Mouse (Mus musculus): ENCODE results near the gene Snx32. TPM values are rescaled to one million over a fixed set of nuclear protein-coding genes. Genes with fewer than 3 reads are reported as not detected.

Gene Snx32
- 50.6 and 51.6 TPM in 2 replicates for polyA plus RNA-seq (2021; fragmentation: Nextera tagmentation)
- long read RNA-seq, experiment 1, transcript Snx32-201 (13 exons, 1,703 nt) = major isoform, 61 of 84 reads
- long read RNA-seq, experiment 1, partial matches to known transcripts = 8 of 84 reads
- long read RNA-seq, experiment 1, other reads (novel, unspliced or antisense) = 15 of 84 reads
- long read RNA-seq, experiment 2, transcript Snx32-201 (13 exons, 1,703 nt) = major isoform, 231 of 348 reads
- long read RNA-seq, experiment 2, transcript Snx32-203 (12 exons, 1,872 nt) = minor isoform, 5 of 348 reads
- long read RNA-seq, experiment 2, partial matches to known transcripts = 15 of 348 reads
- long read RNA-seq, experiment 2, other reads (novel, unspliced or antisense) = 92 of 348 reads

GRCm38 (mm10) chr19:5510031-5511026 lies at the start of gene Snx32:
Gene Snx32 (minus strand): TSS chr19:5510538.

DNA sequence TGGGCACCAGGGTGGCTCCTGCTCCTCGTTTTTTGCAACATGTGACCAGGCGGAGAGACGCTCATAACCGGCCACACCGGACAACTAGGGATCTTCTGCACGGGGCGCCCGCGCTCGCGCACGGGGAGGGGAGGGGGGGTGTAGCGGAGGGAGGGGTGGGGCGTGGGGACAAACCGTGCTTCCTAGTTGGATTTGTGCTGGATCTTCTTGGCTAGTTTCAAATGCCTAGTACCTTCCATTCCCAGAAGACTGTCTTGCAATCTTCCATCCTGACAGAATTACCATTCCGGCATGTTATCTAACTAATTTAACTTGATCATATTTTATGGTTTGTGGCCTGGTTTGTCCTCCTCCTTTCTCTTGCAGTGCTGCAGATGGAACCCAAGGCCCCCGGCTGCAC lies 6.7 kb downstream of the Snx32 start, which contains the start of gene 1700020D05Rik:
Gene 1700020D05Rik, minus strand, starts transcription at position 101 of the 400 bp plus-strand sequence.

GRCm38 (mm10) chr19:5490313-5490897 lies 19.9 kb downstream of the Snx32 start, which contains the start of gene Cfl1:
Gene Cfl1 (plus strand): TSS chr19:5490455.

DNA sequence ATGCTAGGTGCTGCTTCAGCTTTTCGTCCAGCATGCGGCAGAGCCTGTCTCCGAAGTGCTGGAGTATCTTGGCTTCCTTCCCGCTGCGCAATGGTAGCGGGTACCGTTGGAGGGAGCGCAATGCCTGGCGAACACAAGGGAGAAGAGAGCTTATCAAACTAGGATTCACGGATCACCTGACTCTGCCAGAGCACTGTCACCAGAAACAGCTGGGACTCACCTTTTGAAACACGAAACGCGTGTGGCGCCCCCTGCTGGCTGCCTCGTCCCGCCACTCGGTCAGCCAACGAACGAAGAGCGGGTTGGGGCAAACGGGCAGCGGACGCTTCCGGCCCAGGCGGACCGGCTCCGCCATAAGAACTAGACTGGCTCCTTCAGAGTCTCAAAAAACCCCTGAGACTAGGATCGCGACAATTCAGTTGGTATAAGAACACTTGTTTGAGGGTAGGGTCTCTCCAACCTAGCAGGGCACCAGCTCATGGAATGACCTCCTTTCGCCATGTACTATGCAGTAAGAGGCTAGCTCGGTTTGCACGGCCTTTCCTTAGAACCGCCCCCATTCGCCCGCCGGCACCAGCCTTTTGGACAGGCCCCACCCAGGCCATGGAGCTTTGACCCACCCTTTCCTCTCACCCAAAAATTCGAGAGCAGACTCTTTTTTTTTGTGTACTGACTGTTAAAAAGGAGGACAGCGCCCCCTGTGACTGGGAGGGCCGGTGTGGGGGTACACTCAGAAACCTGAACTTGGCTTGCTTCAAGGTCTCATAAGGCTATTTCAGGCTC lies 22.4 kb downstream of the Snx32 start, which contains the start of gene Mus81:
Gene Mus81, minus strand, starts transcription at position 635 of the 783 bp plus-strand sequence.

GRCm38 (mm10) chr19:5473720-5474119 lies 36.6 kb downstream of the Snx32 start, which contains the start of gene Efemp2:
Gene Efemp2 (plus strand): TSS chr19:5473954.

DNA sequence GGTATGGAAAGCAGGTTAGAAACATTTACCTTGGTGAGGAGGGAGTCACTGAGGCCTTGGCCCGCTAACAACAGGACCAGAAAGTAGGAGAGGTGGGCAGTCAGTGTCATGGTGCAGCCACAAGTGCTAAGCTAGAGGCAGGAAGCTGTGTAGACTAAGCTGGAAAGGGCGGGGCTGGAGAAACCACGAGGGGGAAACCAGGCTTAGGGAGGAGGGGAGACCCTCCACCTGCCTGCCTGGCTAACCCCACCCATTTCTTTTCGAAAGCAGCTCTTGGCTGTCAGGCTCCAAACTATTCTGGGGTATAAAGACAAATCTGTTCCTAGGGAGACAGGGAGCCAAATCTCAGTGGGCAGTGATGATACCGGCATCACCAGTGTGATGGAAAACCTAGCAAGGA lies 42.0 kb downstream of the Snx32 start, which contains the start of gene Ctsw:
Gene Ctsw, minus strand, starts transcription at position 134 of the 400 bp plus-strand sequence.

GRCm38 (mm10) chr19:5460465-5460911 lies 49.9 kb downstream of the Snx32 start, which contains the start of gene Fibp:
Gene Fibp (plus strand): TSS chr19:5460615.

GRCm38 (mm10) chr19:5457746-5458442 lies 52.4 kb downstream of the Snx32 start, which contains the start of gene Ccdc85b:
Gene Ccdc85b (minus strand): TSS chr19:5457894.

GRCm38 (mm10) chr19:5447515-5448353 lies 62.6 kb downstream of the Snx32 start, which contains the start of gene Fosl1:
Gene Fosl1 (plus strand): TSS chr19:5447547.

Other genes starting within 250 kb of the Snx32 start
- gene Pacs1, start 237.4 kb downstream of the Snx32 start, polyA plus RNA-seq (2021; fragmentation: Nextera tagmentation) = 25.5 and 25.8 TPM in 2 replicates
- 214 and 232 TPM in 2 replicates for gene Sf3b2, start 215.1 kb downstream of the Snx32 start, polyA plus RNA-seq (2021; fragmentation: Nextera tagmentation)
- 71.6 and 91.0 TPM in 2 replicates for gene Gal3st3, start 212.2 kb downstream of the Snx32 start, polyA plus RNA-seq (2021; fragmentation: Nextera tagmentation)
- not detected in 2 replicates for gene Catsper1, start 174.8 kb downstream of the Snx32 start, polyA plus RNA-seq (2021; fragmentation: Nextera tagmentation)
- gene Cst6, start 161.0 kb downstream of the Snx32 start, polyA plus RNA-seq (2021; fragmentation: Nextera tagmentation) = 20.6 and 32.3 TPM in 2 replicates
- 22.7 and 28.8 TPM in 2 replicates for gene Eif1ad, start 143.8 kb downstream of the Snx32 start, polyA plus RNA-seq (2021; fragmentation: Nextera tagmentation)
- gene Banf1, start 143.4 kb downstream of the Snx32 start, polyA plus RNA-seq (2021; fragmentation: Nextera tagmentation) = 166 and 174 TPM in 2 replicates
- 23.3 and 23.5 TPM in 2 replicates for gene Sart1, start 121.8 kb downstream of the Snx32 start, polyA plus RNA-seq (2021; fragmentation: Nextera tagmentation)
- not detected in 2 replicates for gene Tsga10ip, start 108.0 kb downstream of the Snx32 start, polyA plus RNA-seq (2021; fragmentation: Nextera tagmentation)
- gene Drap1, start 85.6 kb downstream of the Snx32 start, polyA plus RNA-seq (2021; fragmentation: Nextera tagmentation) = 165 and 209 TPM in 2 replicates
- 40.3 and 40.7 TPM in 2 replicates for gene AI837181, start 85.4 kb downstream of the Snx32 start, polyA plus RNA-seq (2021; fragmentation: Nextera tagmentation)
- gene Fosl1, start 63.0 kb downstream of the Snx32 start, polyA plus RNA-seq (2021; fragmentation: Nextera tagmentation) = 0.38 TPM in 1 of 2 replicates, not detected in the other
- 15.8 and 16.5 TPM in 2 replicates for gene Ccdc85b, start 52.6 kb downstream of the Snx32 start, polyA plus RNA-seq (2021; fragmentation: Nextera tagmentation)
- gene Fibp, start 49.9 kb downstream of the Snx32 start, polyA plus RNA-seq (2021; fragmentation: Nextera tagmentation) = 85.1 and 88.5 TPM in 2 replicates
- 0.20 and 0.41 TPM in 2 replicates for gene Ctsw, start 42.0 kb downstream of the Snx32 start, polyA plus RNA-seq (2021; fragmentation: Nextera tagmentation)
- gene Efemp2, start 36.6 kb downstream of the Snx32 start, polyA plus RNA-seq (2021; fragmentation: Nextera tagmentation) = 17.7 and 32.4 TPM in 2 replicates
- 24.3 and 24.9 TPM in 2 replicates for gene Mus81, start 22.1 kb downstream of the Snx32 start, polyA plus RNA-seq (2021; fragmentation: Nextera tagmentation)
- gene Cfl1, start 20.1 kb downstream of the Snx32 start, polyA plus RNA-seq (2021; fragmentation: Nextera tagmentation) = 906 and 1,048 TPM in 2 replicates
- gene 1700020D05Rik, start 6.8 kb downstream of the Snx32 start, polyA plus RNA-seq (2021; fragmentation: Nextera tagmentation) = not detected in 2 replicates
- not detected in 2 replicates for gene Ovol1, start 50.1 kb upstream of the Snx32 start, polyA plus RNA-seq (2021; fragmentation: Nextera tagmentation)
- 2.8 and 5.1 TPM in 2 replicates for gene Ap5b1, start 57.5 kb upstream of the Snx32 start, polyA plus RNA-seq (2021; fragmentation: Nextera tagmentation)
- gene Rnaseh2c, start 91.3 kb upstream of the Snx32 start, polyA plus RNA-seq (2021; fragmentation: Nextera tagmentation) = 47.4 and 53.5 TPM in 2 replicates
- gene Kat5, start 99.7 kb upstream of the Snx32 start, polyA plus RNA-seq (2021; fragmentation: Nextera tagmentation) = 41.3 and 45.1 TPM in 2 replicates
- 9.2 and 14.8 TPM in 2 replicates for gene Rela, start 126.9 kb upstream of the Snx32 start, polyA plus RNA-seq (2021; fragmentation: Nextera tagmentation)
- gene Sipa1, start 153.2 kb upstream of the Snx32 start, polyA plus RNA-seq (2021; fragmentation: Nextera tagmentation) = 7.2 and 9.3 TPM in 2 replicates
- gene Map3k11, start 178.2 kb upstream of the Snx32 start, polyA plus RNA-seq (2021; fragmentation: Nextera tagmentation) = 6.1 and 6.9 TPM in 2 replicates
- gene Pcnx3, start 178.4 kb upstream of the Snx32 start, polyA plus RNA-seq (2021; fragmentation: Nextera tagmentation) = 6.7 and 8.1 TPM in 2 replicates
- 0.65 and 0.82 TPM in 2 replicates for gene Kcnk7, start 193.8 kb upstream of the Snx32 start, polyA plus RNA-seq (2021; fragmentation: Nextera tagmentation)
- 9.6 and 11.4 TPM in 2 replicates for gene Ehbp1l1, start 215.8 kb upstream of the Snx32 start, polyA plus RNA-seq (2021; fragmentation: Nextera tagmentation)
- 13.9 and 17.1 TPM in 2 replicates for gene Fam89b, start 219.1 kb upstream of the Snx32 start, polyA plus RNA-seq (2021; fragmentation: Nextera tagmentation)
- 2.5 and 4.3 TPM in 2 replicates for gene Ltbp3, start 230.4 kb upstream of the Snx32 start, polyA plus RNA-seq (2021; fragmentation: Nextera tagmentation)

Measured in layer of hippocampus, adult 6 months (tissue).